Mouse (Mus musculus) erythroblast, embryonic 14.5 days (primary cell): ENCODE data around the gene Pik3ca. TPM values are rescaled to one million over a fixed set of nuclear protein-coding genes. Genes with fewer than 3 reads are reported as not detected.

Experiments used
- H3K27me3 ChIP-seq: 2 replicates; pipeline ENCODE4 v1.6.1; 2012; ENCODE audit warnings: inconsistent platforms; ENCODE audit not compliant: control insufficient read depth
- H3K36me3 ChIP-seq: 2 replicates; pipeline ENCODE4 v1.6.1; 2012; ENCODE audit warnings: mild to moderate bottlenecking, inconsistent platforms; ENCODE audit not compliant: control insufficient read depth
- H3K4me1 ChIP-seq: 2 replicates; pipeline ENCODE4 v1.6.1; 2012; ENCODE audit warnings: inconsistent platforms; ENCODE audit not compliant: control insufficient read depth
- H3K4me3 ChIP-seq: replicated peaks from 2 replicates; pipeline ENCODE3; 2012; ENCODE audit warnings: moderate library complexity, mild to moderate bottlenecking, inconsistent platforms
- H3K9me3 ChIP-seq: 2 replicates; pipeline ENCODE4 v1.6.1; 2012; ENCODE audit warnings: low read length, inconsistent platforms, mixed read lengths; ENCODE audit not compliant: control insufficient read depth
- GATA1 ChIP-seq: IDR thresholded peaks from 2 replicates; pipeline ENCODE4 v1.6.1; 2012; ENCODE audit warnings: low read length, inconsistent platforms, mixed read lengths
- TAL1 ChIP-seq: IDR thresholded peaks from 3 replicates; pipeline ENCODE4 v1.6.1; 2012; ENCODE audit warnings: low read length, inconsistent platforms, mixed read lengths
- polyA plus RNA-seq: library from polyadenylated mRNA; stranded (reverse); fragments of >175 nt; gene quantifications from 2 replicates; pipeline ENCODE4 v1.2.3, GENCODE M21; 2012

Pik3ca gene
- polyA plus RNA-seq, 1 experiment: 0.21 TPM

DNA sequence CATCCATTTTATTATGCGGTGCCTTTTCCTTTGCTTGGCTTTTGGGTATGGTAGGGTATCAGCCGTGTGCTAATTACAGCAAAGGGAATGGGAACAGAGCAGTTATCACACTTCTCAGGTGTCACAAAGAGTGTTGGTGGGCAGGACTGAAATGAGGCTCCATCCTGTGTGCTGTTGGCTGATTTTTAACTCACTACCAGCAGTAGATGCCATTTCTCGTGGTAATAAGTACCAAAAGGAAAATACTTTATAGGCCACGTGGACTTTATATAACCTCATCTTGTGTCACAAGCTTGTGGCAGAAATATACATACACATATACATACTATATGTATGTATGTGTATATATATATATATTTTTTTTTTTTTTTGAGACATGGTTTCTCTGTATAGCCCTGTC is 69.8 kb downstream of the Pik3ca start:
- H3K9me3 ChIP-seq: no peaks in the 10 kb centered on the region
- no peaks in the 10 kb centered on the region for H3K27me3 ChIP-seq
- H3K4me3 ChIP-seq: no peak overlapping the region
- TF ChIP-seq GATA1: no peak
- TF ChIP-seq TAL1: no peak
- no peaks in the 10 kb centered on the region for H3K4me1 ChIP-seq
- H3K36me3 ChIP-seq: peaks cover 17% of the 10 kb centered on the region

DNA sequence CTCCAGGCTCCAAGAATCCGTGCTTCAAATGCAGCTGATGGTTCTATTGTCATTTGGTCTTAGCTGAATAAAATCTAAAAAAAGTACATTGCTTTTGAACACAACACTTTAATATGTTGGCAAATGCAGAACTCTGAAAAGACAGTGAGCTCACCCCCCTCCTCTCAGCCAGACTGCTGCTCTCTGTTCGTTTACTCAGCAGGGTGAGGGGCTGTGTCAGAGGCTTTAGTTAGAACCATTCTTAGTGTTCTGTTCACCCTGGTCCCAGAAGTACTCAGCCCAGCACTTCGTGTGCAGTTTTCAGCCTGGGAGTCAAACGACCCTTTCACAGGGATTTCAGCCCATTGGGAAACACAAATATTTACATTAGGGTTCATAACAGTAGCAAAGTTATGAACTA is 70.9 kb downstream of the Pik3ca start:
- H3K9me3 ChIP-seq: no peaks in the 10 kb centered on the region
- no peaks in the 10 kb centered on the region for H3K27me3 ChIP-seq
- TF ChIP-seq TAL1 (no peak), GATA1 (no peak)
- no peak overlapping the region for H3K4me3 ChIP-seq
- H3K36me3 ChIP-seq: peaks cover 6% of the 10 kb centered on the region
- no peaks in the 10 kb centered on the region for H3K4me1 ChIP-seq

DNA sequence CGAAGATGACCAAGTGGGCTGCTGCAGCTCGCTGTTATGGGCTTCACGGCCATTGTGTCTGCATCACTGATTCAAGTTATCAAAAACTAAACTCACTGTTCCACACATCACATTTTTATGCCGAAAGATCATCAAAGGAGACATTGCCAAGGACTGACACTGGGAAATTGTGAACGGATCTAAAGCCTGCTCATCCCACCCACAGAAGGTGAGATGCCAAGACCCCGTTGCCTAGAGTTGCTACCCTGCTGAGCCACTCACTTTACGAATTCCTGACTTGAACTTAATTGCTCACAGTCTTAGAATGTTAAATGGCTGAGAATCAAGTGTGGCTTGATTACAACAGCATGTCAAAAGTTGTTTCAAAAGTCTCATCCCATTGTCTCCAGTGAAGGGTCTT is 73.0 kb downstream of the Pik3ca start:
- Histone ChIP-seq H3K36me3 (no peaks in the 10 kb centered on the region), H3K27me3 (no peaks in the 10 kb centered on the region), H3K9me3 (no peaks in the 10 kb centered on the region), H3K4me3 (no peak overlapping the region), H3K4me1 (no peaks in the 10 kb centered on the region)
- TF ChIP-seq TAL1 (no peak), GATA1 (no peak)

DNA sequence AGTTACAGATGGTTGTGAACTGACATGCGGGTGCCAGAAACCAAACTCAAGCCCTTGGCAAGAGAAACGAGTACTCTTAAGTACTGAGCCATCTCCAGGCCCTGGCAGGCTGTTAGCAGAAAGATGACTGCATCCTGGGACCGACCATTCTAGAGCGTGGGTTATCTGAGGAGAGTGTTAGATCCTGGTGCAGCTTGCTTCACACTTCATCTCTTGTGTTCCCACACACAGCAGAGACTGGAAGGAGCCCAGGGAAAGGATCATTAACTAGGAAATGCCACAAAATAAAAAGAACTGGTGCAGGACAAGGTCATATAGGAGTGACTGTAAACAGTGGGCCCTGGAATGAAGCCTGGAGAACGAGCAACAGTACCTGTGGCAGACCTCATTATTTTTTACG is 73.6 kb downstream of the Pik3ca start:
- Histone ChIP-seq H3K27me3 (no peaks in the 10 kb centered on the region), H3K36me3 (no peaks in the 10 kb centered on the region), H3K9me3 (no peaks in the 10 kb centered on the region), H3K4me1 (no peaks in the 10 kb centered on the region), H3K4me3 (no peak overlapping the region)
- TF ChIP-seq GATA1 (no peak), TAL1 (no peak)

DNA sequence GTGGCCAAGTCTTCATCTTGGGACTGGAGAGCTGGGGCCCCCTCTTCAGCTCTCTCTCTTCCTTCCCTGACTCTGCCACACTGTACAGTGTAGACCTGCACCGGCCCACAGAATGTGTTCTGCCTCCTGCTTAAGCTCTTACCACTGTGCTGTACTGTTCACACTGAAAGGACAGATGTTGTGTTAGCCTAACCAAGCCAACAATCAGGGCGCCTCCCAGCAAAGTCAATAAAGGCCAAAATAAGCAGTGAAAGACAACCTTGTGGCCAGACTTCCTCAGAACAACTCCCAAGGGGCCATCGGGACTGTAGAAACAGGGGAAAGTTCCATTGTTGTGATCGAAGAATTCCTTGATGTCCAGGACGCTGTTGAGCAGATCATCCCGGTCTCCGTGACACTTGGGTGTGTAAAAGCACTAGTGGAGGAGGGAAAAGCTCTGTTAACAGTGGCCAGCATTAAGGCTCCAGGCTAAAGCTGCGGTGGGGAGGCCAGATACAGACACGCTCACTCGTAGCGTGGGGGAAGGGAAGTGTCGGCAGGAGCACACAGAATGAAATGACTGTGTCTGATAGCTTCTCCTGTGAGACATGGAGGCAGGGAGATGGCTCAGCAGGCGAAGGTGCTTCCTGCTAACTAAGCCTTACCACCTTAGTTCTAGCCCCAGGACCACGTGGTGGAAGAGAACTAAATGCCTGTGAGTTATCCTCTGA is 74.9 kb downstream of the Pik3ca start:
- no peak overlapping the region for H3K4me3 ChIP-seq
- no peaks in the 10 kb centered on the region for H3K4me1 ChIP-seq
- no peaks in the 10 kb centered on the region for H3K27me3 ChIP-seq
- no peak for TF ChIP-seq TAL1
- no peak for TF ChIP-seq GATA1
- no peaks in the 10 kb centered on the region for H3K36me3 ChIP-seq
- H3K9me3 ChIP-seq: no peaks in the 10 kb centered on the region

GRCm38 (mm10) chr3:32473184-32473583 is 75.7 kb downstream of the Pik3ca start:
- H3K4me1 ChIP-seq: no peaks in the 10 kb centered on the region
- TF ChIP-seq GATA1 (no peak), TAL1 (no peak)

DNA sequence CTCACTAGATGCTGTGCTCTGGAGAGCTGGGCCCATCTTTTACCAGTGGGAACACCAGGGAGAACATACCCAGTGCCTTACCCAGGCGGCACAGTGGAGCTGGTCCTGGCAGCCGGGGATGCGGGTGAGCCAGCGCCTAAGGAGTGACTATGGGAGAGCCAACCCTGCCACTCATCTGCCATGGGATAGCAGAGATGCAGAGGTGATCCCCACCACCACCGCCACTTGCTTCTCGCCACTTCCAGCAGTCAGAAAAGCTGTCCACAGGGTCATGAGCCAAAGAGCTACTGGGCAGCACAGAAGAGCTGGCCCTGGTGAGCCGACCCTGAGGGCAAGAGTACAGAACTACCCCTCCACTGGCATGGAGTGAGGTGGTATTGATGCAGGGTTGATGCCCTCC is 82.5 kb downstream of the Pik3ca start:
- H3K36me3 ChIP-seq: no peaks in the 10 kb centered on the region
- no peaks in the 10 kb centered on the region for H3K27me3 ChIP-seq
- TF ChIP-seq TAL1: no peak
- no peak for TF ChIP-seq GATA1
- no peaks in the 10 kb centered on the region for H3K4me1 ChIP-seq
- no peaks in the 10 kb centered on the region for H3K9me3 ChIP-seq
- H3K4me3 ChIP-seq: no peak overlapping the region

More at GRCm38 (mm10) chr3:32473184-32473583, 75.7 kb downstream of the Pik3ca start:
- Histone ChIP-seq H3K4me3 (no peak overlapping the region), H3K36me3 (no peaks in the 10 kb centered on the region), H3K27me3 (no peaks in the 10 kb centered on the region), H3K9me3 (no peaks in the 10 kb centered on the region)

DNA sequence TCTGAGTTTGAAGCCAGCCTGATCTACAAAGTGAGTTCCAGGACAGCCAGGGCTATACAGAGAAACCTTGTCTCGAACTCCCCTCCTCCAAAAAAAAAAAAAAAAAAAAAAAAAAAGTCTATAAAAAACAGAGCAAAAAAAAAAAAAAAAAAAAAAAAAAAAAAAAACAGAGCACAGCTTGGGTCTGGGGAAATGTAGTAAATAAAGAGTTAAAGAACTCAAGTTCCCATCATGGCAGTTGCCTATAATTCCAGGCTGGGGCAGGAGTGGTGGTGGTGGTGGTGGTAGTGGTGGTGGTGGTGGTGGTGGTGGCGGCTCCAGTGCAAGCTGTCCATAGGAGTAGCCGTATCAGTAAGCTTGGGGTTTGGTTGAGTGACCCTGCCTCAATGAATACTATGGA is 85.6 kb downstream of the Pik3ca start:
- Histone ChIP-seq H3K27me3 (no peaks in the 10 kb centered on the region), H3K4me1 (no peaks in the 10 kb centered on the region), H3K4me3 (no peak overlapping the region), H3K9me3 (no peaks in the 10 kb centered on the region), H3K36me3 (no peaks in the 10 kb centered on the region)
- TF ChIP-seq TAL1 (no peak), GATA1 (no peak)

DNA sequence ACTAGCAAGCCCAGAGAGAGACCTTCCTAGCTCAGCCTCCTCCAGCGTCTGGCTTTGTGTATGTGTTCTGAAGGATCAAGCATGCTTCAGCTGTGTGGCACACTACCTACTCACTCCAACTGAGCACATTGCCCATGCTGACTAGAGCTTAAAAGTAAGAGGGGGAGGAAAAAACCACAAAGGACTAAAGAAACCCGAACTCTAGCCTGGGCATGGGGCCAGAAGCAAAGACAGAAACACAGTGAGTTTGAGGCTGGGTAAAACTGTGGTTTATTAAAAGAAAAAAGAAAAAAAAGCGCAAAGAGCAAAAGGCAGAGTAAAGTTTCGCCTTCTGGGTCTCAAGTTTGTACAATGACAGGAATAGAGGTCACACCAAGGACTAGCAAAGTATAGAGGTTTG is 89.1 kb downstream of the Pik3ca start:
- no peaks in the 10 kb centered on the region for H3K36me3 ChIP-seq
- H3K4me3 ChIP-seq: no peak overlapping the region
- TF ChIP-seq GATA1 (no peak), TAL1 (no peak)
- H3K27me3 ChIP-seq: no peaks in the 10 kb centered on the region
- H3K4me1 ChIP-seq: no peaks in the 10 kb centered on the region
- no peaks in the 10 kb centered on the region for H3K9me3 ChIP-seq

DNA sequence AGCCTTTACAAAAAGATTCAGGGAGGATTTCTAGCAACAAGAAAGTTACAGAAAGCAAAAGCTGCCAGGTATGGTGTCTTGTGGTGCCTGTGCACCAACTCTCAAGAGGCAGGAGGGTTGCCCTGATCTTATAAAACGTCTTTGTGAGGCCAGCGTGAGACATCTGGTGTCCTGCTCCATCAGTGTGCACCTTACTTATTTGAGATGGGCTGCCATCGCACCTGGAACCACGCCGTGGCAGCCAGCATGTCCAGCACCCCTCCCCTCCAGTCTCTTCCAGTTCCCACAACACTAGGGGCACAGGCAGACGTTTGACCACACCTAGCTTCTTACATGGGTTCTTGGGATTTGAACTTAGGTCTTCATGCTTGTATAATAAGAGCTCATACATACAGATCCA is 90.7 kb downstream of the Pik3ca start:
- no peak for TF ChIP-seq GATA1
- TF ChIP-seq TAL1: no peak
- Histone ChIP-seq H3K4me3 (no peak overlapping the region), H3K9me3 (no peaks in the 10 kb centered on the region), H3K4me1 (no peaks in the 10 kb centered on the region), H3K27me3 (no peaks in the 10 kb centered on the region), H3K36me3 (no peaks in the 10 kb centered on the region)
